ENCODE assay signal across 14 mouse cellular contexts in genomic region chr13:60338107-60338506, GRCm38 (mm10).
DNase-seq lines count a peak whose midpoint lies in the region; ATAC-seq and TF ChIP-seq lines count a peak whose summit lies in the region.
"Had no signal": no experiment of that assay in that cellular context is flagged by ENCODE, and none has a peak within 500 bp of the region (broad histone marks: within the 10 kb centered on the region; RNA-seq: fewer than 3 reads in every experiment).

No protein-coding gene starts in this region.

- no peak for TF ChIP-seq CTCF in intestine, postnatal 0 days (IDR thresholded peaks at IDR 0.05; ENCODE audit: low read depth)

- WGBS in hindbrain, embryonic 12.5 days, result 83% methylated on average over 8 of the region's 8 CpGs
- WGBS in hindbrain, embryonic 16.5 days, result 85% methylated on average over 8 of the region's 8 CpGs
- 87% methylated on average over 8 of the region's 8 CpGs for WGBS in embryonic facial prominence, embryonic 10.5 days
- 21% methylated on average over 8 of the region's 8 CpGs for WGBS in limb, embryonic 14.5 days
- 84% methylated on average over 8 of the region's 8 CpGs for WGBS in intestine, postnatal 0 days

- H3K27ac ChIP-seq in hindbrain, embryonic 12.5 days, result peak overlapping the region; percentile 17; the same call in 1 of the 2 replicates
- H3K27ac ChIP-seq in hindbrain, embryonic 16.5 days (ENCODE audit: low read depth, low read length), result no peak overlapping the region
- H3K27ac ChIP-seq in embryonic facial prominence, embryonic 10.5 days (replicated peaks), result peak overlapping the region; percentile 61
- H3K27ac ChIP-seq in limb, embryonic 14.5 days (replicated peaks; ENCODE audit: low read depth, low read length), result peak overlapping the region; percentile 70
- no peak overlapping the region for H3K27ac ChIP-seq in intestine, postnatal 0 days (ENCODE audit: low read depth, low read length)
- H3K27ac ChIP-seq: liver, embryonic 14.5 days; neural tube, embryonic 13.5 days; stomach, embryonic 15.5 days had no signal

- H3K4me1 ChIP-seq in hindbrain, embryonic 12.5 days, result peaks cover 8% of the 10 kb centered on the region; the same call in 1 of the 2 replicates
- no peaks in the 10 kb centered on the region for H3K4me1 ChIP-seq in hindbrain, embryonic 16.5 days (ENCODE audit: control insufficient read depth, insufficient read depth, low read depth, low read length)
- H3K4me1 ChIP-seq in embryonic facial prominence, embryonic 10.5 days, result peaks cover 18% of the 10 kb centered on the region
- peaks cover 18% of the 10 kb centered on the region for H3K4me1 ChIP-seq in limb, embryonic 14.5 days (ENCODE audit: control insufficient read depth, insufficient read depth, low read length)
- no peaks in the 10 kb centered on the region for H3K4me1 ChIP-seq in intestine, postnatal 0 days (replicated peaks; ENCODE audit: control insufficient read depth, insufficient read depth, low read length)

- H3K4me2 ChIP-seq in hindbrain, embryonic 12.5 days (replicated peaks), result no peak overlapping the region
- no peak overlapping the region for H3K4me2 ChIP-seq in hindbrain, embryonic 16.5 days (ENCODE audit: low read length)
- H3K4me2 ChIP-seq in limb, embryonic 14.5 days (replicated peaks; ENCODE audit: low read depth, low read length, severe bottlenecking), result no peak overlapping the region
- H3K4me2 ChIP-seq in intestine, postnatal 0 days (replicated peaks; ENCODE audit: low read depth), result no peak overlapping the region
- H3K4me2 ChIP-seq: neural tube, embryonic 13.5 days; stomach, embryonic 15.5 days had no signal

- H3K27me3 ChIP-seq in hindbrain, embryonic 12.5 days, result no peaks in the 10 kb centered on the region
- H3K27me3 ChIP-seq in hindbrain, embryonic 16.5 days (replicated peaks; ENCODE audit: control insufficient read depth, insufficient read depth, low read length), result no peaks in the 10 kb centered on the region
- no peaks in the 10 kb centered on the region for H3K27me3 ChIP-seq in embryonic facial prominence, embryonic 10.5 days (replicated peaks; ENCODE audit: low read depth, poor library complexity, severe bottlenecking)
- no peaks in the 10 kb centered on the region for H3K27me3 ChIP-seq in limb, embryonic 14.5 days (ENCODE audit: control insufficient read depth, insufficient read depth, low read length)
- no peaks in the 10 kb centered on the region for H3K27me3 ChIP-seq in intestine, postnatal 0 days (replicated peaks; ENCODE audit: control insufficient read depth, insufficient read depth, low read length)
- H3K27me3 ChIP-seq: neural tube, embryonic 13.5 days; stomach, embryonic 15.5 days had no signal

- DNase-seq in adrenal gland, postnatal 14 days, result peak; percentile 56
- DNase-seq in embryonic facial prominence, embryonic 10.5 days (ENCODE audit: low spot score), result no peak
- DNase-seq in limb, embryonic 14.5 days (ENCODE audit: low spot score), result peak; percentile 59
- no peak for DNase-seq in embryo, embryonic 9.5 days (ENCODE audit: extremely low spot score)
- DNase-seq: cerebellum, adult 8-10 months; kidney, postnatal 4 days; lung, postnatal 14 days had no signal

- TF ChIP-seq POLR2A in limb, embryonic 14.5 days (IDR thresholded peaks at IDR 0.05; ENCODE audit: borderline replicate concordance, extremely low read depth, insufficient read depth, insufficient read length), result no peak

- H3K9me3 ChIP-seq in hindbrain, embryonic 12.5 days (replicated peaks), result 0 out of 2 replicates have a peak, but pooled peaks cover 6% of the 10 kb centered on the region
- H3K9me3 ChIP-seq in hindbrain, embryonic 16.5 days (ENCODE audit: control insufficient read depth, low read length), result peaks cover 2% of the 10 kb centered on the region; the same call in 1 of the 2 replicates
- H3K9me3 ChIP-seq in embryonic facial prominence, embryonic 10.5 days, result peaks cover 4% of the 10 kb centered on the region; the same call in 1 of the 2 replicates
- H3K9me3 ChIP-seq in limb, embryonic 14.5 days (ENCODE audit: control insufficient read depth, low read length), result peaks cover 5% of the 10 kb centered on the region; the same call in 1 of the 2 replicates
- H3K9me3 ChIP-seq in intestine, postnatal 0 days (ENCODE audit: control insufficient read depth), result no peaks in the 10 kb centered on the region
- H3K9me3 ChIP-seq: neural tube, embryonic 13.5 days; stomach, embryonic 15.5 days had no signal

- H3K36me3 ChIP-seq in hindbrain, embryonic 12.5 days, result no peaks in the 10 kb centered on the region
- H3K36me3 ChIP-seq in hindbrain, embryonic 16.5 days (ENCODE audit: control insufficient read depth, insufficient read depth, low read length), result no peaks in the 10 kb centered on the region
- no peaks in the 10 kb centered on the region for H3K36me3 ChIP-seq in embryonic facial prominence, embryonic 10.5 days (replicated peaks)
- no peaks in the 10 kb centered on the region for H3K36me3 ChIP-seq in limb, embryonic 14.5 days (ENCODE audit: control insufficient read depth, insufficient read depth, low read length)
- H3K36me3 ChIP-seq in intestine, postnatal 0 days (ENCODE audit: control insufficient read depth, insufficient read depth), result no peaks in the 10 kb centered on the region
- H3K36me3 ChIP-seq: neural tube, embryonic 13.5 days; stomach, embryonic 15.5 days had no signal

- H3K9ac ChIP-seq in hindbrain, embryonic 12.5 days, result no peak overlapping the region
- no peak overlapping the region for H3K9ac ChIP-seq in hindbrain, embryonic 16.5 days (ENCODE audit: low read depth, low read length)
- H3K9ac ChIP-seq in limb, embryonic 14.5 days (ENCODE audit: low read depth, low read length, severe bottlenecking), result no peak overlapping the region
- H3K9ac ChIP-seq in intestine, postnatal 0 days (ENCODE audit: low read depth, low read length), result no peak overlapping the region
- H3K9ac ChIP-seq: liver, embryonic 14.5 days; neural tube, embryonic 13.5 days; stomach, embryonic 15.5 days had no signal

- H3K4me3 ChIP-seq in hindbrain, embryonic 12.5 days, result no peak overlapping the region
- H3K4me3 ChIP-seq in hindbrain, embryonic 16.5 days (ENCODE audit: low read length), result no peak overlapping the region
- H3K4me3 ChIP-seq in embryonic facial prominence, embryonic 10.5 days, result no peak overlapping the region
- H3K4me3 ChIP-seq in limb, embryonic 14.5 days (replicated peaks; ENCODE audit: low read length), result no peak overlapping the region
- no peak overlapping the region for H3K4me3 ChIP-seq in intestine, postnatal 0 days (ENCODE audit: low read depth, low read length)
- H3K4me3 ChIP-seq: erythroblast, embryonic 14.5 days; neural tube, embryonic 13.5 days; stomach, embryonic 15.5 days had no signal

- ATAC-seq in hindbrain, embryonic 12.5 days (ENCODE audit: low FRiP score), result no peak
- ATAC-seq in hindbrain, embryonic 16.5 days, result no peak
- peak; percentile 72 for ATAC-seq in limb, embryonic 14.5 days (ENCODE audit: low FRiP score, low read depth)
- ATAC-seq in intestine, postnatal 0 days, result no peak

Comparison
In these comparisons a context has a peak if more than half of its experiments do, and no peak if none do; other contexts are left out.
1. H3K27ac ChIP-seq: peak in hindbrain, embryonic 12.5 days (single experiment), embryonic facial prominence, embryonic 10.5 days (single experiment) and limb, embryonic 14.5 days (single experiment); none in hindbrain, embryonic 16.5 days (single experiment) and intestine, postnatal 0 days (single experiment).
2. DNase-seq: peak in adrenal gland, postnatal 14 days (single experiment) and limb, embryonic 14.5 days (single experiment); none in embryonic facial prominence, embryonic 10.5 days (single experiment) and embryo, embryonic 9.5 days (single experiment).